Mouse (Mus musculus) brain, adult 2 months (tissue): ENCODE results near the gene Lair1.
"Not testable (repeated sequence)": the region's sequence is repeated elsewhere in the genome, so short reads cannot be mapped to it uniquely, and the experiment has no call there.

Source experiments
- DNase-seq: peaks from one replicate; pipeline ENCODE4 v3.0.0; 2011; ENCODE audit warnings: low read depth, low spot score

The Lair1 gene

GRCm38 (mm10) chr7:4003996-4004395 is 59.0 kb downstream of the Lair1 start:
- not testable (repeated sequence) for DNase-seq

GRCm38 (mm10) chr7:3962017-3962416 is 101.0 kb downstream of the Lair1 start:
- no peak for DNase-seq

- DNase-seq, result no peak
These were observed 105.6 kb downstream of the Lair1 start for GRCm38 (mm10) chr7:3957387-3957786.
